Mouse (Mus musculus) adrenal gland, postnatal 25 days (tissue): Measurements from ENCODE around the gene Lrguk. TPM values are rescaled to one million over a fixed set of nuclear protein-coding genes. Genes with fewer than 3 reads are reported as not detected.

ENCODE experiments used
- DNase-seq: peaks from one replicate; pipeline ENCODE4 v3.0.0; 2021; ENCODE audit warnings: mixed read lengths
- total RNA-seq: library from RNA; stranded (reverse); gene quantifications from 2 replicates; pipeline ENCODE4 v1.2.3, GENCODE M21; 2021

Gene Lrguk
- total RNA-seq, 1 experiment from 2014 or later, result 0.70 TPM

GRCm38 (mm10) chr6:34066790-34067189 lies 37.5 kb downstream of the Lrguk start:
- DNase-seq, result no peak

- DNase-seq, result no peak
These were observed 38.0 kb downstream of the Lrguk start for GRCm38 (mm10) chr6:34067271-34067670.

- DNase-seq, result no peak
These were observed 42.7 kb downstream of the Lrguk start for GRCm38 (mm10) chr6:34071936-34072335.

DNA sequence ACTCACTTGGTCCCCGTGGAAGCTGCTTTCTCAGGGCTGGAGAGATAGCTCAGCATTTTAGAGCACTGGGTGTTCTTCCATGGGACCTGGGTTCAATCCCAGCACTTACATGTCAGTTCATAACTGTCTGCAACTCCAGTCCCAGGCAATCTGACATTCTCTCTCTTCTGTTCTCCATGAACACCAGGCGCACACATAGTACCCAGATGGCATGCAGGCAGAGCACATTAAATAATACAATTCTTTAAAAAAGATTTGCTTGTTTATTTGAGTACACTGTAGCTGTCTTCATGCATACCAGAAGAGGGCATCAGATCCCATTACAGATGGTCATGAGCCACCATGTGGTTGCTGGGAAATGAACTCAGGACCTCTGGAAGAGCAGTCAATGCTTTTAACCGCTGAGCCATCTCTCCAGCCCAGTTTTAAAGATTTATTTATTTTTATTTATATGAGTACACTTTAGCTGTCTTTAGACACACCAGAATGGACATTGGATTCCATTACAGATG lies 44.7 kb downstream of the Lrguk start:
- DNase-seq, result no peak

GRCm38 (mm10) chr6:34075520-34075919 lies 46.3 kb downstream of the Lrguk start:
- DNase-seq, result no peak

DNA sequence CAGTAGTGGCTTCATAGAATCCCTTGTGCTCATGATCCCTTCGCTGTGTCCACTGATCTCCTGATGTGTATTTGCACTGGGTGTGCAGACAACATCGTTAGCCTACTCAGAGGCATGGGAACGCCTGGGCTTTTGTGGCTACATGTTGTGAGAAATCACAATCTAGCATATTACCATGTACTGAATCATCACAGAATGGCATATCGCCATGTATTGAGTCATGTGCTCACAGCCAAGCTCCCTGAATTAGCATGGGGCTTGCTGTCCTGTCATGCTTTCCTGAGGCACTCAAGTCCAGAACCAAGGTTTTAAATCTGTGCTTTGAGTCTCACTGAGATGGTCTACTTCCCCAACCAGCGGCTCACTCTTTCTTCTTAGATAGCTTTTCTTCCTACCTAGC lies 54.2 kb downstream of the Lrguk start:
- DNase-seq, result peak; percentile 3

DNA sequence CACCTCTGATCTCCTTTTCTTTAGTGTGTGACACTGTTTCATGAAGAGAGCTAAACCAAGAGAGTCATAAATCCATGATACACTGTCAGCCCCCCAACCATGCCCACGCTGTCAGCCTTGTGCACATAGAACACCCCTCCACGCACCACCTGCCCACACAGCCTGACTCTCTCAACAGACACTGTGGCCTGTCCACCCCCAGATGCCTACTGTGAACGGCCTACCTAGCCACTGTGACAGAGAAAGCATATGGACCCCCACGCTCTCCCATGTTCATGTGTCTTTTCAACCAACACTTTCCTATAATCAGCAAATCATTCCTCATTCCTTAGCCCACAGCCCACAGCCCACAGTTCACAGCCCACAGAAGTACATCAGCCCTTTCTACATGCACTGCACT lies 58.5 kb downstream of the Lrguk start:
- DNase-seq, result no peak

- no peak for DNase-seq
These were observed 59.7 kb downstream of the Lrguk start for GRCm38 (mm10) chr6:34088986-34089385.

DNA sequence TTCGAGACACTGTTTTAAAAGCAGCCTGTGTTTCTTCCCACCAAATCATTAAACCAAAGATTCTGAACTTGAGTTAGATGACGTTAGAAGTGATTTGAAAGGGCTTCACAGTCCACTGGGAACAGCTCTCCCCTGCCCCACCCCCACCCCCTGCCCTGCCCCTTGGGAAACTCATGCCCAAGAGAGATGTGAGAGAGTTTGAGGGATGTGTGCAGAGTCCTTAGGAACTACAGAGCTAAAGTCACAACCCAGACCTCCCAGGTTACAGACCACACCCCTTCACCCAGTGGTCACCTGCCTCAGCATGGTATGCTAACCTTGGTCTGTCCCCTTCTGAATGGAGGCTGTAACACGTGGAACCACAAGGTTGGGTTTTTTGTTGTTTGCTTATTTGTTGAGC lies 62.3 kb downstream of the Lrguk start:
- no peak for DNase-seq

DNA sequence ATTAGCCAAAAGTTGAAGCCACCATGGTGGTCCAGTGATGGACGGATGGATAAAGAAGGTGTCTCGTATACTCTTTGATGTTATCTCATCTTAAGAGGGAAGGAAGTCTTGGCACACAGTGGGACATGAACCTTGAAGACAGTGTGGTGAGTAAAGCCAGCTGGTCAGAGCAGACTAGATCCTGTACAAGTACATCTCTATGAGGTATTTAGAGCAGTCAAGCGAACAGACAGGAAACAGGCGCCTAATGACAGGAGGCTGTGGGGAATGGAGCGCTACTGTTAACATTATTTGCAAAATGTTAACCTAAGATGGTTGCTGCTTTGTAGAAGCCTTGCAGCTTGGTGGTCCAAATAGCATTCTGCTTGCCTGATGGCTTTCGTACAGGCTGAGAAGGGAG lies 67.0 kb downstream of the Lrguk start:
- no peak for DNase-seq

- no peak for DNase-seq
These were observed 67.7 kb downstream of the Lrguk start for GRCm38 (mm10) chr6:34096905-34097304.

DNA sequence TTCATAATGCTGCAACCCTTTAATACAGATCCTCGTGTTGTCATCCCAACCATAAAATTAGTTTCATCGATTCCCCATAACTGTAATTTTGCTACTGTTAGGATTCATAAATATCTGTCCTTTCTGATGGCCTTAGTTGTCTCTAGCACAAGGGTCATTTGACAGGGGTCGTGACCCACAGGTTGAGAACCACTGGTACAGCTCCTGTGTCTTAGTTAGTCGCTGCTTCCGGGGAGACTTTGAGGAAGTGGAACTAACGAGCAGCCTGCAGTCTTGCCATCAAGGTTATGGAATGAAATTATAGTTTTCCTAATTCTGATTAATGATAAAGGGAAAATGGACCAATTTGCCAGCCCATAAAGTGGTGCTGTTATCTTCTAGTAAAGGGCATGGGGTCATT lies 70.5 kb downstream of the Lrguk start:
- DNase-seq, result no peak

DNA sequence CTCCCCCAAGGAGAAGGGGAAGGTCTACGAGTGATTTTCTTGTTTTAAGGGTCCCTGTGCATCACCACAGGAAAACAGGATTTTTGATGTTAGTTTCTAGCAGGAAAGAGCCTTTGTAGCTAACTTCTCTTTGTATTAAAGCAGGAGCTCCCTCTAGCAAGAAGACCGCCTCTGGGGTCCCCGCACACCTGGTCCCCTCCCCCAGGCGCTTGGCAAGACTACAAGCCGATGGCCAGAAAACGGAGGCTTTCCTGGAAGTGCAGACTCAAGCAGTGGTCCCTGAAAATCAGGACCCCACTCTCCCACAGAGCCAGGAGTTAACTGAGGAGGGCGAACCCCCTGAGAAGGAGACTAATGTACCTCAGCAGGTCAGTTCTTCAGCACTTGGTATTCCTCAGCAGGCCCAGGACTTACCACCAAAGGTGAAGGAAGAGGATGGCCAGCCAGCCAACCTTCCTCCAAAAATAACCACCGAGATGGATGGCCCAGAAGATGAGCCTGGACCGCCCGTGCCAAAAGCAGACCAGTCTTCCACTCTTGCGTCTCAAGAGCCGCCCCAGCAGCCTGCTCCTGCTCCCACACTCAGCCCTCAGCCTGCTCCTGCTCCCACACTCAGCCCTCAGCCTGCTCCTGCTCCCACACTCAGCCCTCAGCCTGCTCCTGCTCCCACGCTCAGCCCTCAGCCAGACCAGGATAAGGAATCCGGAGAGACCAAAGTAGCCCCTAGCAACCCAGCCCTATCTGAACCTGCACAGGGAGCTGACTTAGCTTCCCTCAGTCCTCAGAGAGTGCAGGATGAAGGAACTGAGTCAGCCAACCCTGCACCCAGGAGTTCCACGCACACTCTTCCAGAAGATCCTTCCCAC lies 72.5 kb downstream of the Lrguk start:
- no peak for DNase-seq

DNA sequence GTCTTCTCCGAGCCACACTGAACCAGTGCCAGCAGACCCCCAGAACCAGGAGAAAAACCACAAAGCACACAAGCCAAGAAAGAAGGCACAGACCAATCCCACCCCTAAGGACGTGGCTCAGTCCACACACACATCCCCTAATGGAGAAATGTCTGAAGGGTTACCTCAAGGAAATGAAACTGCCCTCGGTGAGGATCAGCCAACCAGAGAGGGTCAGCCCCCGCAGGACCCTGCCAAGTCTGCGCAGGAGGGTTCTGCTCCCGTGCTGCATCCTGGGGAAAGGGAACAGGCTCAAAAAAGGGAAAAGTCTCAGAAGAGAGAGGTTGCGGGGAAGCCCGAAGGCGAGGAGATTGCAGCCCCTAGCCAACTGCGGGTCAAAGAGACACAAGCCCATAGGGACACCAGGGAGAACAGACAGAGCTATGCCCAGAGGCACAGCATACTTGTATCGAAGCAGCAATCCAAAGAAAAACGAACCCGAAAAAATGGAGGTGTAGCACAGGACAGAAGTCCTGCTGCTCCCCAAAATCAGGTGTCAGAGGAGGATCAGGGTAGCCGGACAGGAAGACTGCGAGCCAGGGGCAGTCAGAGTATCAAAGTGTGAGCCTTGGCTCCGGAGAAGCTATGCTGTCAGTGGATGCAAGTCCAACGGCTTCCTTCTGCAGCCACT lies 74.1 kb downstream of the Lrguk start:
- no peak for DNase-seq

- DNase-seq, result no peak
These were observed 81.3 kb downstream of the Lrguk start for GRCm38 (mm10) chr6:34110571-34110970.

- no peak for DNase-seq
These were observed 82.2 kb downstream of the Lrguk start for GRCm38 (mm10) chr6:34111406-34111805.

GRCm38 (mm10) chr6:34116838-34117478 lies 87.7 kb downstream of the Lrguk start:
- no peak for DNase-seq

- no peak for DNase-seq
These were observed 95.2 kb downstream of the Lrguk start for GRCm38 (mm10) chr6:34124401-34124800.

- DNase-seq, result no peak
These were observed 100.0 kb downstream of the Lrguk start for GRCm38 (mm10) chr6:34129261-34129660.

- no peak for DNase-seq
These were observed 103.1 kb downstream of the Lrguk start for GRCm38 (mm10) chr6:34132391-34132790.

DNA sequence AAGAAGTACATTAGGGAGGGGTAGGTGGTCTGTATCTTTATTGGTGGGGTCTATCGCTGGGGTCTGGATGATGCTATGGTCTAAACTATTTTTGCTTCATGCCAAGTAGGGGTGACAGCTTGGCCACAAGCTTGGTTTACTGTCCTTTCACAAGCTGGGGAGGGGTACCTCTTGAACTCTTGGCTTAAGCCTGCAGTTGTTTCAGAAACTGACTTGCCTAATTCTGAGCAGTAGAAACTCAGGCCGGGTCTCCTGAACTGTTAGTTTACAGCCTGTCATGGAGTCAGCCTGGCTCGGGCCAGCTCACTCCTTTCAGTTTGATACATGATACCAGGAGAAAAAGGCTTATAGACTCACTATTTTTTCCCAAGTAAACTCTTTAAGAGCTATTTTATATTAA lies 109.1 kb downstream of the Lrguk start:
- DNase-seq, result no peak

DNA sequence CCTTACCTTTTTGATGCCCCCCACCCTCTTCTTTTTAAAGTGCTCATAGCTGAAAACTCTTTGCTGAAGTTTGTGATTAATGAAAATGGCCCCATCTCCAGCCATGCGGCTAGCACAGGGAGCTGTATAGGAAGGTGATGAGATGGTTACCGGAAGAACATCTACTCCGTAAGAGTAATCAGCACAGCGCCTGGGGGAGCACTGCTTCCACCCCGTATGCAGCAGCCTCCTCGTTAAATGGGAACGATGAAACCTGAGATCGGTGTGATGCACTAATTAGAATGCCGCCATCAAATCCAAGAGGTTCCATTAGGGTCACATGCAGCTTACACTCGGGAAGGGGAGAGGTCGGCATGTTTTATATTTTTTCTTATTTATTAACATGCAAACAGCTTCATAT lies 113.7 kb downstream of the Lrguk start:
- DNase-seq, result no peak

- no peak for DNase-seq
These were observed 116.8 kb downstream of the Lrguk start for GRCm38 (mm10) chr6:34146042-34146441.
